Mouse (Mus musculus) frontal cortex, postnatal 14 days (tissue): ENCODE results near the gene Fam20a.

Experiments
- DNase-seq, 2 experiments: peaks; one replicate each; pipeline ENCODE4 v3.0.0; 2022; ENCODE audit warnings: low spot score in 2 of 2

The Fam20a gene

DNA sequence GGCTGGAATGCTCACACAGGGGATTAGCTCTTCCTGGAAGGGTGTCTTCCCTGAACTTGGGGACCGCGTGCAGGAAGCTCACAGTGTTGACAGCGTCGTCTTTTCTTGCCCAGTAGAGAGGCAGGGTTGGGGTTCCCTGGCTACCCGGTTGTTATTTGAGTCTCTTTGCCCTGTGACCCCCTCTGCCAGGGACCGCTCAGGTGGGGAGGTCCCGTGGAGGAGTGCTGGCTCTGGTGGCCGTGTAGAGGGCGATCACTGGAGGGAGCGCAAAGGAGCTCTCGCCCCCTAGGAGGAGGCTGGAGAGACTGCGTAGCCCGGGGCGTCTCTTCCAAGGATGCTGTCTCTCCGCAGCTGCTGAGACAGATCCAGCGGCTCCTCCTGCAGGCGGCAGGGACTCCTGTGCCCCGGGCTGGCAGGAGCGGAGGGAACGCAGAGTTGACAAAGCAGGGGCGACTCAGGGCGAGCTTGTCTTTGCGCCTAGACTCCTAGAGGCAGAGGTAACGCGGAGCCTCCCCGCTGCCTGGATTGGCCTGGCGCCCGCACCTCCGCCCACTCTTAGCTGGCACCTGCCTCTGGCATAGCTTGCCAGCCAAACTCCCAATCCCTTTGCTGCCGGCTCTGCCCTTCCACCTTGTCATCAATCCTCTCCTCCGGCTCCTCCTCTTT, at the start of gene Fam20a:
Gene Fam20a (minus strand): TSS at position 499 of the 666 bp plus-strand sequence.
- DNase-seq = peak; percentile 40 to 58

DNA sequence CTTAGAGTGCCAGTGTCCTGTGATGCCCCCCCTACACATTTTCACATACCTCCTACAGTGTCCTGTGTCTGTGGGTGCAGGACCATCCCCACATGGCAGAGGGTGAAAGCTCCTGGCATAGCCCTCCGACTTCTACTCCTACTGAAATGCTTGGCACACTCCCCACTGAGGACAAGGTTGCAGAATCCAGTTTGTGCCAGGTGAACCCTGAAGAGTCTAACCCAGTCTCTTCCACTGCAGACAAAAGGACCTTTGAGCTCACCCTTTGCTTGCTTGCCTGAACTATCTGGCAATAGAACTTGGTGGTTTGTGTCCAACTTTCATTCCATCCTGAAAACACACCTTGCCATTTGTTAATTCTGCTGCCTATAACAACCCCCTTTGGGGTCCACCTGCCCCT, 49.3 kb upstream of the Fam20a start:
- DNase-seq = no peak

DNA sequence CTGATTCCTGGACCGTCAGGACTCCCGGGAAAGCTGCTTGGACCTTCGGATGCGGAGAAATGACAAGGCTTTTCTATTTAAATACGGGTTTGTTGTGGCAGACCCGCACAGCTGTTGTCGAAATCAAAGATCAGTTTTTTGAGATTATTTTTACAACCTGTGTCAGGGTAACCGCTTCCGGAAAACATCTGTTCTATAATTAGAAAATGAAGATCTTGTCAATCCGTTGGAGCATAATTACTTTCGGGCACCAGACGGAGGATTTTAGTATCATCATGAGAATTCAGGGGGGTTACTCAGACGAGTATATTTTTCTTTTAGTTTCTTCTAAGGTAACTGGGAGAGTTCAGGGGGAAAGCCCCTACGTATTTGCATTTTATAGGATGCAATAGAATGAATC, 48.1 kb upstream of the Fam20a start:
- DNase-seq = no peak

DNA sequence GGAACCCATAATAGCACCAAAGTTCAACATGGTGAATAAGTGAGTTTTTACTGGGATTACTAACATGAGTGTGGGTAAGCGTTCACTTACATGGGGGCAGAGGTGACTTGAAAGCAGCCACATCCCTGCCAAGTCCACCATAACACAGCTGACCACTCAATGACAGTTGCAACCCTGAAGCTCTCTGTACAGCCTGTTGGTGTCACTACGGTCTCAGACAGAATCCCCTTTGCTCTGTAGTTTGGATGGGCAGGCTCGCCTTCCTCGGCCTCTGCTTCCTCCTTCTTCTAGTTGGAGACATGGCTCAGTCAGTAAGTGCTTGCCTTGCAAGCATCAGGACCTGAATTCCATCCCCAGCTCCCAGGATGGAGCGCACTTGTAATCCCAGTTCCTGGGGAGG, 47.0 kb upstream of the Fam20a start:
- DNase-seq = no peak

DNA sequence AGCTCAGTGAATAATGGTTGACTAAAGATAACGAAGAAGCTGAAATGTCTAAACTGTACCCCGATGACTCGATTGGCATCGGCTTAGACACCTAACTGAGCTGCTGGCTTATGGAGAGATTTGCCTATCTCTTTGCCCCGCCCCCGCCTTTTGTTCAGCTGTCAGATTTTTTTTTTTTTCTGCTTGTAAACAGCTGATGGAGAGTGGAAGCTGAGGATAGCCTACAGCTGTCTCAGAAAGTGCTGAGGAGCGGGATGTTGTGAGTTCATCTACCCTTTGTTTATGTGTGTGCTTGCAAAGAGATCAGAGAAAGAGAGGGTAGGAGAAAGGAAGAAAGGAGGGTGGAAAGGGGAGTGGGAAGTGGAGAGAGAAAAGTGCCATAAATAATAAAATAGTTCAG, 38.0 kb upstream of the Fam20a start:
- no peak for DNase-seq

DNA sequence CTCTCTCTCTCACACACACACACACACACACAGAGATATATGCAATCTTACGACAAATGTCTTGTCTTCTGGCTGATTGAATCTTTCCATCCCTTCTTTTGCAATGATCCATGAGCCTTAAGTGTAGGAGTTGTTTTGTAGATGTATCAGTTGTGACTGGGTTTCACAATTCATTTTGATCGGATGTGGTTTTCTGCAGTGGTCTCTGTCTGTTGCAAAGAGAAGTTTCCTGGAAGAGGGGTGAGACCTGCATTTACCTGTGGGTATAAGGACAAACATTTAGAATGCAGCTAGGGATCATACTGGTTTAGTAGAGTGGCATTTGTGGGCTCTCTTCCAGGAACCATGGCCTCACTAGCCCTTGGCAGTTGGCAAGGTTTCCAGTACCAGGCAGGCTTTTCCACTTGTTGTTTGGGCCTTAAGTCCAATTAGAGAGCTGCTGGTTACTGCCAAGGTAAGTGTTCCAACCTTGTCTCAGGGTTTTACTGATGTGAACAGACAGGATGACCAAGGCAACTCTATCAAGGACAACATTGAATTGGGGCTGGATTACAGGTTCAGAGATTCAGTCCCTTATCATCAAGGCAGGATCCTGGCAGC, 36.6 kb upstream of the Fam20a start:
- no peak for DNase-seq

DNA sequence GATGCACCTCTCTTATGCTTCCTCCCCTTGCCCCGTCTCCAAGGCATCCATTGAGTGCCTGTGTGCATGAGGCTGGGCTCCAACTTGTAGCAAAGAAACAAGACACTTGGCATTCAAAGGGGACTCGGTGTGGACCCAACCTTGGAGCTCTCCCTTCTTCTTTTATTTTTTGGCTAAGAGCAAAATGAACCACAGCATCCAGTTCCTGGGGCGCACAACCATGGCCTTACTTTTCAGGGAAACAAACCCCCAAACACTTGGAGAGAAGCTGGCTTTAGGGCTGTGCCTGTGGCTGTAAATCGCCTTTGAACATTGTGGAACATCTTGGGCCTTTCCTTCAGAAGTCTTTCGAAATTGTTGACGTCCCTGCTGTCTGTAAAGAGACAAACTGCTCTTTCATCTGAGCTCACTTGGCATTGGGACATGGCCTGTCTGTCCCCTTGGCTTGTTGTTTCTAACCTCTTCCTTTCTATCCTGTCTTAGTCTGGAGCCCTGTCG, 32.1 kb upstream of the Fam20a start:
- DNase-seq = peak; percentile 11 to 44

DNA sequence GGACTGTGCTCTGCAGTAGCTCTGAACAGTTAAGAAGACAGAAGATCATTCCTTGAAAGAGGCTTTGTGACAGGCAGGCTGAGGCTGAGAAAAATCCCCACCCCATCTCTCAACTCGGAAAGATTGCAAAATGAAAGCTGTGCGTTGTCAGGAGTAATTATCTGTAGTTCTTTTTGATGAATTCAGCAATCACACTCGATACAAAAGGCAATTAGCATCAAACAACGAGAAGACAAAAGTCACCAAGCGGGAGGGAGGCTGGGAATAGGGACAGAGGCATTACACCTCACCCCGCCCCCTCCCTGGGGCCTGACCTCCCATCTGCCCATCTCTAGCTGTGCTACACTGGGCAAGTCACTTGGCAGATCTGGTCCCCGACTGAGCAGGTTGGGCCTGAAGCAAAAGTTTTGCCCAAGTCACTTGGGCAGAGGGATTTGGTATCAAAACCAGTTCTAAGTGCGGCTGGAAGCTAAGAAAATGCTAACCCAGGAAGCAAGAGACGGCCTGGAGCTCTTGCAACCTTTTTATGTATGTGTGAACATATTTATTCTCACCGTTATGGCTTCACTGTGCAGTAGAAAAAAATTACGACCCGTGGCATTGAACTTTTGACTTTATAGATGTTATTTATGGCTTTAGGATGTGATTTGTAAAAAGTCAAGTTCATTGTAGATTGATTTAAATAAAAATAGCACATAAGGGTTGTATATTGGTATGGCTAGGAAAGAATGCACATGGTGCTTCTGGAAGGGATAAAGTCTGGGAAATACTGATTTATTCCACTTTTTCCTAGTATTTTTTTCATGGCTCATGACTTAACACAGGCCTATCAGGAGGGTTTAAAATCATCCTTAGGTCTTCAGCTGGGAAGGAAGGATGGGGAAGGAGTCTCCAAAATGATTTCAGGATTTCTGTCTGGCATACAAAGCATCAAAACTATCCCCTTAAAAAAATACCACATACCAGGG, 29.8 kb upstream of the Fam20a start:
- no peak for DNase-seq

DNA sequence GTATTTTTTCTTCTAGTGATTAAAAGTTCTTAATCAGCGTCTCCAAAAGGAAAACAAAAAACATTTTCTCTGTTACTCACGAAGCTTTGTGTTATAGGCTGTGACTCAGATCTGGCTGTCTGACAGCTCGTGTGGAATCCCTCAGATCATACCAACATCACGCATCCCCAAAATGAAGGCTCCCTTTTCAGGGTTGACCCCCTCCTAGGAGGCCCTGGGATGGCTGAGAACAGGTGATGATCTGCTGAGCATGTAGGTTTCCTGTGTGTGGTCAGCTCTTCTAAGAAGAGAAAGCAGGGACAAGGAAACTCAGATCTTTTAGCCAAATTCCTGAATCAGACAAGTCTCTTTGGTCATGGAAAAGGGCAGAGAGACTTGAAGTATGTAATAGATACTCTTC, 23.1 kb upstream of the Fam20a start:
- no peak for DNase-seq

DNA sequence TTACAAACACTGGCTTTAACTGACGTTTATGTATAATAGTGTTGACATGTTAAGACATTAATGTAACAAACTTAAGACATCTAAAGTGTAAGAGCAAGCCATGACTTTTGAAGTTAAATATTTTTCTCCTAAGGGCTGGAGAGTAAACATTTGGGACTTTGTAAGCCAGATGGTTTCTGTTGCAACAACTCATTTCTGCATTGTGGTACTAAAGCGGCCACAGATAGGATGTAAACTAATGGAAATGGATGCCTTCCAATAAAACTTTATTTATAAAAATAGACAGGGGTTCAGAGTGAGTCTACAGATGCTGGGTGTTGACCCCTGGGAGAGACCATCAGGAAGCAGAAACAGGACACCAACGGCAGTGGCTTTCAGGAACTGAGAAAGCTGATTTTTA, 15.9 kb upstream of the Fam20a start:
- no peak for DNase-seq

DNA sequence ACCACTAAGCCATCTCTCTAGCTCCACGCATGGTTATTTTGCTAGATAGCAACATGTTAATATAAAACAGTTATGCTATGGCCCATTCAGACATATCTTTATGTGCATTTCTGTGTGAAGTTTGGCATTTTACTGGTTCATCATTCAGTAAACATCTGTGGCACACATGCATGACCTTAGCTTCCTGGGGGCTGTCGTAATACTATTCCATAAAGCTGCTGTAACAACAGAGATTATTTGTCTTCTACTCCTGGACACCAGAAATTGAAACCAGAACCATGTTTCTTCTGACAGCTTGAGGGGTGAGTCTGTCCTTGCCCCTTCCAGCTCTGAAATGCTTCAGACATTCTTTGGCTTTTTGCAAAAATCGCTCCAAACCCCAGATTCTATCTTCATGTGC, 14.3 kb upstream of the Fam20a start:
- DNase-seq = no peak

DNA sequence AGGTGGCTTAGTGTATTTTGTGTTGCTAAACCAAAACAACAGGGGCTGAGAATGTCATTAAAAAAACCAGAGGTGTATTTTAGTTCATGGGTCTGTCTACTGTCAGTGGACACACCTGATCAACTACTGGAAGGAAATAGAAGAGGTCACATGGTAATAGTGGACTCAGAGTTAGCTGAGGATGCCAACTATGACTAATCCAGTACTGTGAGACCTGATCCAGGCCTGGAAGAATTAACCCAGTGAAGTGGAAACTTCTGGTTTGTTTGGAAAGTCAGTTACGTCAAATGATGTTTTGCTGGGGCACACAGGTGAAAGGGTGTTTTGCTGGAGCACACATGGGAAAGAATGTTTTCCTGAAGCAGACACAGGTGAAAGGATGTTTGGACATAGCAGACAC, 12.3 kb upstream of the Fam20a start:
- DNase-seq = no peak

DNA sequence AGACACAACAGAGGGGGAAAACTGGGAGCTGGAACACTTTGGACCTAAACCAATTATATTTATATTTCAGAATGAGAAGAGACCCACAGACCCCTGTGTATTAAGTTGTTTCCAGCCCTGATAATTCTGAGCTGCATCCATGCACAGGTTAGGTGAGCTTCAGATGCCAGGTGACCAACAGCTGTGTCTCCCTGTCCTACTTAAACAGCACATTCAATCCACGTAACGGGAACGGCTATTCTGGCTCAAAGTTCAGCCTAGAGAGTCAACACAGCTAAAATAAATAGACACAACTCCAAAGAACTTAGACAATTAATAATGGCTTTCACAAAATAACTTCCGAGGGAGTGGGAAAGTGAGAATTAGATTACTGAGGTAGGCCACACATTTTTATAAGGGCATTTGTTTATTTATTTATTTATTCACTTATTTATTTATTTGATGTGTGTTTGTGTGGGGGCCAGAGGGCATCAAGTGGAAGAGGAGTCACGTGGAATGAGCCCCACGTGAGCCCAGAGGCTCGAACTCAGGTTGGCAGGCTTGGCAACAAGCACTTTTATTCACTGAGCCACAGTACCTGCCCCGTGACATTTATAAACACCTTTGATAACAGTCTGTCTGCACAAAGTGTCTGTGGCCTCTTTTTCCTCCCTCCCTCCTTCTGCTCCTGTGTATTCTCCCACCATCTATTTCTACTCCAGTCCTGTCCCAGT, 10.8 kb upstream of the Fam20a start:
- no peak for DNase-seq

DNA sequence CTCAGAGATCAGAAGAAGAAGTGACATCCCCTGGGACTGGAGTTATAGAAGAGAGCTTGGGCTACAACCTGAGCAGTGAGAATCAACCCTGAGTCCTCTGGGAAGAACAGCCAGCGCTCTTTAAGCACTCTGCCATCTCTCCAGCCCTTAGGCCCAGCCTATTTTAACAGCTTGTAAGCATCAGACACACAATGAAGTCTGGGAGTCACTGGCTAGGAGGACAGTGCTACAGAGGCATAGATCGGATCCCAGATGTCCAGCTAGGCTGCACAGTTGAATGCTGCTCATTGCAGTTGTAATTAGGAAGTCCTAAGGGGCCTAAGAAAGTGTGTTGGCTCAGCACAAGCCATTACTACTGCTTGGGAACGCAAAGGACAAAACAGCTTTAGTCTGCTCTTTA, 6.3 kb upstream of the Fam20a start:
- no peak for DNase-seq

DNA sequence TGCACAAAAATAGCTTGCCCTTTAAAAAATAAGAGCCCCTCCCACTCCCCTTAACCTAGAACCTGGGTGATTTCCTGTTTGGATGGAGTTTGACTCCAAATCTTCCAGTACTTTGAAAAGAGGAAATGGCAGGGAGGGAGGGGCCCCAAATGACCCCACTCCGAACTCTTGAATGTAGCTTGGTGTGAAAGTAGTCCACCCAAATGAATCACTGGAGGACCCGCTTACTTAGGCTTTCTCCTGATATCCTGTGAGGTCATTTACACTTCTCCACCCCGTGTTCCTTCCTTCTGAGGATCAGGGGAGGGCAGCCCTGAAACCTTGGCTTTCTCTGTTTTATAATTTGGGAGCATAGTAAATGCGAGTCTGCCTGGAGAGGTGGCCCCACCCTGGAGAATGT, 632 bp upstream of the Fam20a start:
- DNase-seq = no peak

DNA sequence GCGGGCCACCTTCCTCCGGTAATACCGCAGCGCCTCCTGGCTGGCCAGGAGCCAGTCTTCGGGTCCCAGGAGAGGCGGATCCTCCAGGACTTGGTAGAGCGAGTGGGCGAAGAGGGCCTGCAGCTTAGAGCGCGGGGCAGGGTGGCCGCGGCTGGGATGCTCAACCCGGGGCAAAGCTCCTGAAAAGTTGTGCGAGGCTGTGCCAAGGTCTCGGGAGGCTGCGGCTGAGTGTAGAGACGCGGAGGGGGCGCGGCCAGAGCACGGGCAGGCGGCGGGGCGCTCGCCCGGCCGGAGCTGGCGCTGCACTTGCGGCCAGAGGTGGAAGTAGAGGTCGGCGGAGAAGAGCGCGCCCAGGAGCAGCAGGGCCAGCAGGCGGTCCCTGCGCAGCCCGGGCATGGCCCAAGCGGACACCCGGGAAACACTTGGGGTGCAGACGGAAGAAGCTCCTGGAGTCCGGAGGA, 729 bp downstream of the Fam20a start:
- no peak for DNase-seq

DNA sequence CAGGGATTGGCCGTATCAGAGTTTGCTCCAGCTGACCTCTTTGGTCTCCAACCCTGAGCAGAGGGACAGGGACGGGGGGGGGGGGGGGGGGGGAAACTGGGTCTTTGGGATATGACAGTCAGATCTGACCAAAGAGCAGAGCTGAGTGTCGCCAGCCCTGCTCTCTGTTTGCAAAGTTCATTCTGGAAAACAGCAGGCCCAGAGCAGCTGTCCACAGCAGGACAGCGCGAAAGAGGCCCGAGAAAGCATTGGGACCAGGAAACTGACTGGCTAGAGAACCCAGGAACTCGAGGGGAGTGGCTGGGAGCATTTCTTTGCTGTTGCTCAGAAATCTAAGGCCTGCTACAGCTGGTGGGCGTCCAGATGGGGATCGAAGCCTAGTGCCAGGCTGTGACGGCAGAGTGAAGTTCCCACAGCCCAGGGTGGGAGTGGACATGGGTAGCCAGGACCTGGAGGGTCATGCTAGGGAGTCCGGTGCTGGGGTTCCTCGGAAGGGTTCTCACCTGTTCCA, 1.2 kb downstream of the Fam20a start:
- DNase-seq = no peak

DNA sequence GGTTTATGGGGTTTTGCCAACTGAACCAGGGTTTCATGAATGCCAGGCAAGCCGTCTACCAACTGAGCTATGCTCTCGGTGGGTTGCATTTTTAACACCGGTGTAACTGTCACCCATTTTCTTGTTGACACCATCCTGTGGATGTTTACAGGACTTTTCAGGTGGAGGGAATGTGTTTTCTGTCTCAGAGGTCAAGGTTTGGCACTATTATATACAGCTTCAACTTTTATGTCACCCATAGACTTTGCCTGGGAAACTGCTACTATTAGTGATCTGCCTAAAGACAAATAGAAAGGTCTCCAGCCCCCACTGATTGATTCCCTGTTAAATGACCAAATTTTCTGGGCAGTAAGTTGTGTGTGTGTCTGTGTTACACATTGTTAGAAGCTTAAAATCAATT, 2.7 kb downstream of the Fam20a start:
- DNase-seq = no peak

DNA sequence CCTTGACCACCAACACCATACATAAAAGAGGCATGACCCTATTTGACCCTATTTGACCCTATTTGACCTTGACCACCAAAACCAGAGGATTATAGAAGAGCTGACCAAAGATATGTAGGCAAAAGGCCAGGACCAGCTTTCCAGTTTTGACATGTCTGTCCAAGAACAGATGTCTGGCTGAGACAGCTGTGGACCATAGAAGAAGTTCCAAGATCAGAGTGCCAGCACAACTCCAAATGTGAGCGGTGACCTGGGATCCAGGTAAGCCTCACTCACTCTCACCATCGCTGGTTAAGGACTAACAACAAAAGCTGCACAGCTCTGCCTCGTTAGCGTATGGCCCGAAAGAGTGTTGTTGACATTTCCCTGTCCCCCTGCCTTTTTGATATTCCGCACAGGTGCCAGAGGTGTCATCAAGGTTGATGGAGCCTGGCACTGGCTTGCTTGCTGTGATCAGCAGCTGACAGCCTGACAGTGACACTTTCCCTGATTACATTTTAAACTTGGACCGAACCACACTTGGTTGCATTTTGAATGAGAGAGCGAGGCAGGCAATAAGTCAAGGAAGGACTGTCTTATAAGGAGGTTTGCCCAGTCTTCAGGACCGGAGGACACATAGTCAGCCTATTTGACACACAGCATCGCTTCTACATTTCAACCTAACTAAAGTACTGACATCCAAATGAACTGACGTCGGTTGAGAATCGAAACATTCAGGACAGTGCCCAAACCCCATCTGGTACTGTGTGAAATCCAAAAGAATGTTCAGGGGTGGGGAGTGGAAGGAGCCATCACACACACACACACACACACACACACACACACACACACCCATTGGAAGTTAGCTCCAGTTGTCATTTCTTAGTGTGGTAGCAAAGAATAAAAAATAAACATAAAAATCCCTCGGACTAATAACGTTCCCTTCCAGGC, 3.8 kb downstream of the Fam20a start:
- no peak for DNase-seq

DNA sequence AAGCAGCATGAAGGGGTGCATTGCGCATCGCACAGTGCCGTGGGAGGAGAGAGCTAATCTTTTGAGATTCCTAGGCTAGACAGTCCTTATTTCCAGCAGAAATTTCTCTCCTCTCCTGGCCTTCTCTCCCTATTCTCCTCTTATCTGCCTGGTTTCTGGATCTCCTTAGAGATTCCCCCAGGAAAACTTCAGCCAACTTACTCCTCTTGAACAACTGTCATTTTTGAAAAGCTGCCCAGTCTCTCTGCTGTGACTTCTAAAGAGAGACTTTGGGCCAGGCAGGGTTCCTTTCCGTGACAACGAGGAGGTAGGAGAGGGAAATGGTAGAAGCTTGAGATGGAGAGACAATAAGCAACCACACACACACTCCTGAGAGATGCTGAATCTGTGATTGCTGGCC, 4.6 kb downstream of the Fam20a start:
- DNase-seq = no peak

DNA sequence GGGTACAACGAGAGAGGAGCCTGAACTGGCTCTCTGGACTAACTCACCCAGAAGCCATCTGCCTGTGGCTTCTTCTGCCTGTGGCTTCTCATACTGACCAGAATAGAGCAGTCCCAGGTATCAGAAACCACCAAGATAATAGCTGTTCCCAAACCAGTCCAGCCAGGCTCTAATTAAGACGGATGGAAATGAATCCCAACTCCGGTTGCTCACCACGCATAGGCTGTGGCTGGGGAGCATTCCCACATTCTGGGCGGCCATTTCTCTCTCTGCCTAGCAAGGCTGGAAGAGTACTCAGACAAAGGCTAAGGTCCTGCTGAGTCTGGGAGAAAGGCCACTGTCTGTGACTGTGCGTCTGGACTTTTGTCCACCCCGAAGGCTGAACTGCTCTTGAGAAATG, 5.1 kb downstream of the Fam20a start:
- no peak for DNase-seq
